Mouse (Mus musculus) stomach, postnatal 0 days (tissue): ENCODE results near the gene Zglp1.

Source experiments
- CTCF ChIP-seq: IDR thresholded peaks from 2 replicates; pipeline ENCODE4 v1.5.1; 2016; ENCODE audit warnings: antibody characterized with exemption, low read depth, mild to moderate bottlenecking, moderate library complexity
- EP300 ChIP-seq: optimal IDR thresholded peaks from 2 replicates; pipeline ENCODE3; 2016; ENCODE audit warnings: antibody characterized with exemption

- no peak for TF ChIP-seq CTCF
- TF ChIP-seq EP300: no peak
Observed at GRCm38 (mm10) chr9:21016331-21017176, 50.3 kb downstream of the Zglp1 start.
